Mouse (Mus musculus) stomach, embryonic 16.5 days (tissue): ENCODE results near the gene Tnks1bp1. TPM values are rescaled to one million over a fixed set of nuclear protein-coding genes. Genes with fewer than 3 reads are reported as not detected.

ENCODE experiments used
- ATAC-seq: fragments of 200-750 bp; cut with Nextera tagmentation; 2 replicates; pipeline ENCODE4 v1.8.0; 2017; ENCODE audit warnings: moderate number of reproducible peaks, moderate TSS enrichment; ENCODE audit not compliant: insufficient read depth, low FRiP score
- H3K27ac ChIP-seq: fragments of 300-500 bp; sonication (generic); 2 replicates; pipeline ENCODE4 v1.5.1; 2014; ENCODE audit warnings: low read length
- H3K27me3 ChIP-seq: fragments of 300-500 bp; sonication (generic); 2 replicates; pipeline ENCODE4 v1.6.1; 2014; ENCODE audit warnings: low read length, control low read depth, mixed read lengths; ENCODE audit not compliant: control insufficient read depth, insufficient read depth
- H3K36me3 ChIP-seq: fragments of 300-500 bp; sonication (generic); 2 replicates; pipeline ENCODE4 v1.6.1; 2014; ENCODE audit warnings: low read length; ENCODE audit not compliant: control insufficient read depth, insufficient read depth
- H3K4me1 ChIP-seq: fragments of 300-500 bp; sonication (generic); 2 replicates; pipeline ENCODE4 v1.6.1; 2014; ENCODE audit warnings: low read length, control low read depth, mixed read lengths; ENCODE audit not compliant: control insufficient read depth, insufficient read depth
- H3K4me2 ChIP-seq: fragments of 300-500 bp; sonication (generic); 2 replicates; pipeline ENCODE4 v1.6.1; 2014; ENCODE audit warnings: low read depth, low read length, mixed read lengths
- H3K4me3 ChIP-seq: fragments of 300-500 bp; sonication (generic); replicated peaks from 2 replicates; pipeline ENCODE4 v1.5.1; 2014; ENCODE audit warnings: mild to moderate bottlenecking, low read length
- H3K9ac ChIP-seq: fragments of 300-500 bp; sonication (generic); 2 replicates; pipeline ENCODE4 v1.6.1; 2014; ENCODE audit warnings: low read length
- H3K9me3 ChIP-seq: fragments of 300-500 bp; sonication (generic); replicated peaks from 2 replicates; pipeline ENCODE4 v1.6.1; 2016; ENCODE audit warnings: low read length, control low read depth; ENCODE audit not compliant: control insufficient read depth
- WGBS: fragments of 180-500 bp; shearing (Covaris S2); extraction: QIAGEN DNeasy Blood & Tissue Kit; methylation state at CpG from one replicate; pipeline ENCODE4 v1.1.7; 2014; 5-methylcytosine and 5-hydroxymethylcytosine counted together
- polyA plus RNA-seq: library from polyadenylated mRNA; unstranded; fragments of >200 nt; fragmentation: Nextera tagmentation; extraction: Ambion mirVana; gene quantifications from 2 replicates; pipeline ENCODE4 v1.2.1, GENCODE M21; 2015

Gene Tnks1bp1
- 66.9 and 81.6 TPM in 2 replicates for polyA plus RNA-seq

GRCm38 (mm10) chr2:85047596-85048167, at the start of gene Tnks1bp1:
Gene Tnks1bp1, plus strand, starts transcription at chr2:85048022.
- no peaks in the 10 kb centered on the region for H3K9me3 ChIP-seq
- peaks cover 21% of the 10 kb centered on the region for H3K36me3 ChIP-seq
- peak within 1 kb of the TSS; percentile 85 for H3K9ac ChIP-seq
- H3K27me3 ChIP-seq: no peaks in the 10 kb centered on the region
- peak within 1 kb of the TSS; percentile 64 for H3K4me2 ChIP-seq
- ATAC-seq: peak; percentile 82
- H3K4me1 ChIP-seq: peaks cover 45% of the 10 kb centered on the region
- H3K4me3 ChIP-seq: peak within 1 kb of the TSS; percentile 71
- WGBS: under 1% methylated on average over 42 of the region's 42 CpGs
- H3K27ac ChIP-seq: peak within 1 kb of the TSS; percentile 97

- Histone ChIP-seq H3K27ac (peak overlapping the region; percentile 28; the same call in 1 of the 2 replicates), H3K9ac (no peak overlapping the region), H3K9me3 (no peaks in the 10 kb centered on the region), H3K27me3 (no peaks in the 10 kb centered on the region), H3K36me3 (no peaks in the 10 kb centered on the region), H3K4me1 (no peaks in the 10 kb centered on the region), H3K4me3 (no peak overlapping the region), H3K4me2 (no peak overlapping the region)
- 71% methylated on average over 3 of the region's 3 CpGs for WGBS
- ATAC-seq: no peak
Measured at GRCm38 (mm10) chr2:84999486-85000181, 48.2 kb upstream of the Tnks1bp1 start.

GRCm38 (mm10) chr2:85001497-85001896, 46.3 kb upstream of the Tnks1bp1 start:
- H3K9ac ChIP-seq: no peak overlapping the region
- H3K36me3 ChIP-seq: no peaks in the 10 kb centered on the region
- H3K9me3 ChIP-seq: no peaks in the 10 kb centered on the region
- H3K4me1 ChIP-seq: no peaks in the 10 kb centered on the region
- 74% methylated on average over 13 of the region's 13 CpGs for WGBS
- no peaks in the 10 kb centered on the region for H3K27me3 ChIP-seq
- no peak overlapping the region for H3K4me2 ChIP-seq
- H3K27ac ChIP-seq: no peak overlapping the region
- ATAC-seq: peak; percentile 38; the same call in 1 of the 2 replicates
- H3K4me3 ChIP-seq: no peak overlapping the region

- ATAC-seq: no peak
- no peak overlapping the region for H3K27ac ChIP-seq
- WGBS: 65% methylated on average over 8 of the region's 8 CpGs
- no peak overlapping the region for H3K9ac ChIP-seq
- no peak overlapping the region for H3K4me2 ChIP-seq
- H3K9me3 ChIP-seq: no peaks in the 10 kb centered on the region
- H3K4me3 ChIP-seq: no peak overlapping the region
- H3K4me1 ChIP-seq: no peaks in the 10 kb centered on the region
- no peaks in the 10 kb centered on the region for H3K36me3 ChIP-seq
- no peaks in the 10 kb centered on the region for H3K27me3 ChIP-seq
Measured at GRCm38 (mm10) chr2:85002575-85002974, 45.2 kb upstream of the Tnks1bp1 start.

GRCm38 (mm10) chr2:85004341-85004740, 43.5 kb upstream of the Tnks1bp1 start:
- Histone ChIP-seq H3K27me3 (no peaks in the 10 kb centered on the region), H3K27ac (no peak overlapping the region), H3K4me2 (no peak overlapping the region), H3K9ac (no peak overlapping the region), H3K4me3 (no peak overlapping the region), H3K9me3 (no peaks in the 10 kb centered on the region), H3K36me3 (no peaks in the 10 kb centered on the region), H3K4me1 (no peaks in the 10 kb centered on the region)
- no peak for ATAC-seq
- 82% methylated on average over 4 of the region's 4 CpGs for WGBS

- Histone ChIP-seq H3K4me1 (peaks cover 2% of the 10 kb centered on the region; the same call in 1 of the 2 replicates), H3K27me3 (no peaks in the 10 kb centered on the region), H3K4me3 (no peak overlapping the region), H3K36me3 (no peaks in the 10 kb centered on the region), H3K9ac (no peak overlapping the region), H3K4me2 (no peak overlapping the region), H3K9me3 (no peaks in the 10 kb centered on the region), H3K27ac (no peak overlapping the region)
- 79% methylated on average over 7 of the region's 7 CpGs for WGBS
- ATAC-seq: no peak
Measured at GRCm38 (mm10) chr2:85006600-85006999, 41.2 kb upstream of the Tnks1bp1 start.

GRCm38 (mm10) chr2:85007729-85008128, 40.1 kb upstream of the Tnks1bp1 start:
- Histone ChIP-seq H3K36me3 (no peaks in the 10 kb centered on the region), H3K27me3 (no peaks in the 10 kb centered on the region), H3K4me2 (no peak overlapping the region), H3K4me1 (peaks cover 13% of the 10 kb centered on the region), H3K9ac (no peak overlapping the region), H3K27ac (no peak overlapping the region), H3K4me3 (no peak overlapping the region), H3K9me3 (no peaks in the 10 kb centered on the region)
- no peak for ATAC-seq
- WGBS: 29% methylated on average over 4 of the region's 4 CpGs

GRCm38 (mm10) chr2:85009212-85009611, 38.6 kb upstream of the Tnks1bp1 start:
- 0 out of 2 replicates have a peak, but pooled peaks have one; percentile 26 for ATAC-seq
- Histone ChIP-seq H3K27ac (no peak overlapping the region), H3K36me3 (no peaks in the 10 kb centered on the region), H3K4me3 (no peak overlapping the region), H3K9ac (no peak overlapping the region), H3K27me3 (no peaks in the 10 kb centered on the region), H3K9me3 (no peaks in the 10 kb centered on the region), H3K4me1 (peaks cover 14% of the 10 kb centered on the region), H3K4me2 (no peak overlapping the region)
- 46% methylated on average over 2 of the region's 2 CpGs for WGBS

GRCm38 (mm10) chr2:85011906-85012604, 35.8 kb upstream of the Tnks1bp1 start:
- Histone ChIP-seq H3K27me3 (no peaks in the 10 kb centered on the region), H3K36me3 (no peaks in the 10 kb centered on the region), H3K9ac (no peak overlapping the region), H3K4me1 (peaks cover 14% of the 10 kb centered on the region), H3K4me2 (no peak overlapping the region), H3K9me3 (no peaks in the 10 kb centered on the region), H3K27ac (peak overlapping the region; percentile 1; the same call in 1 of the 2 replicates), H3K4me3 (no peak overlapping the region)
- 29% methylated on average over 9 of the region's 9 CpGs for WGBS
- peak; percentile 86 for ATAC-seq
